Mouse (Mus musculus): ENCODE data around the gene Vmn1r188. TPM values are rescaled to one million over a fixed set of nuclear protein-coding genes. Genes with fewer than 3 reads are reported as not detected.
A peak's percentile ranks its signal among the peaks of the same experiment; 100 is the strongest.

Gene Vmn1r188
- polyA plus RNA-seq, 1 experiment, result not detected

- Histone ChIP-seq H3K36me3 (ENCODE audit: control insufficient read depth, insufficient read depth) (no peaks in the 10 kb centered on the region), H3K4me3 (ENCODE audit: insufficient read depth, poor library complexity, severe bottlenecking) (no peak overlapping the region), H3K27me3 (ENCODE audit: control insufficient read depth, insufficient read depth, insufficient read length) (no peaks in the 10 kb centered on the region), H3K79me2 (ENCODE audit: control insufficient read depth, insufficient read depth) (no peaks in the 10 kb centered on the region), H3K79me3 (ENCODE audit: low read depth) (no peaks in the 10 kb centered on the region), H3ac (ENCODE audit: control insufficient read depth, insufficient read length, low read depth) (no peak overlapping the region)
- no peak for TF ChIP-seq FOSL1 (IDR thresholded peaks at IDR 0.05; ENCODE audit: insufficient read depth, low read length, poor library complexity, severe bottlenecking)
- TF ChIP-seq MAX (IDR thresholded peaks at IDR 0.05), result no peak
- no peak for TF ChIP-seq CEBPB (IDR thresholded peaks at IDR 0.05; ENCODE audit: low read depth)
- TF ChIP-seq MYOG (IDR thresholded peaks at IDR 0.05; ENCODE audit: control insufficient read depth, extremely low read depth, insufficient read length), result no peak
- no peak for TF ChIP-seq USF1 (IDR thresholded peaks at IDR 0.05; ENCODE audit: low read depth)
- no peak for TF ChIP-seq MYOD1 (IDR thresholded peaks at IDR 0.05; ENCODE audit: control insufficient read depth, insufficient read length, low read depth)
Observed at GRCm38 (mm10) chr13:22049041-22049440, 35.2 kb upstream of the Vmn1r188 start.

GRCm38 (mm10) chr13:22049737-22050440, 34.4 kb upstream of the Vmn1r188 start:
- Histone ChIP-seq H3K36me3 (ENCODE audit: control insufficient read depth, insufficient read depth) (no peaks in the 10 kb centered on the region), H3K27me3 (ENCODE audit: control insufficient read depth, insufficient read depth, insufficient read length) (no peaks in the 10 kb centered on the region), H3ac (ENCODE audit: control insufficient read depth, insufficient read length, low read depth) (no peak overlapping the region), H3K79me3 (ENCODE audit: low read depth) (no peaks in the 10 kb centered on the region), H3K4me3 (ENCODE audit: insufficient read depth, poor library complexity, severe bottlenecking) (peak overlapping the region; percentile 19), H3K79me2 (ENCODE audit: control insufficient read depth, insufficient read depth) (no peaks in the 10 kb centered on the region)
- TF ChIP-seq CTCF (IDR thresholded peaks at IDR 0.05; ENCODE audit: control insufficient read depth, insufficient read depth, insufficient read length) (no peak), CEBPB (IDR thresholded peaks at IDR 0.05; ENCODE audit: low read depth) (peak; percentile 73)

GRCm38 (mm10) chr13:22050591-22051522, 33.4 kb upstream of the Vmn1r188 start:
- no peaks in the 10 kb centered on the region for H3K27me3 ChIP-seq (ENCODE audit: control insufficient read depth, insufficient read depth, insufficient read length)
- no peaks in the 10 kb centered on the region for H3K36me3 ChIP-seq (ENCODE audit: control insufficient read depth, insufficient read depth)
- peak overlapping the region; percentile 34 for H3K4me3 ChIP-seq (ENCODE audit: insufficient read depth, poor library complexity, severe bottlenecking)
- no peaks in the 10 kb centered on the region for H3K79me3 ChIP-seq (ENCODE audit: low read depth)
- peak overlapping the region; percentile 75 for H3ac ChIP-seq (ENCODE audit: control insufficient read depth, insufficient read length, low read depth)
- H3K79me2 ChIP-seq (ENCODE audit: control insufficient read depth, insufficient read depth), result no peaks in the 10 kb centered on the region
- TF ChIP-seq CEBPB (IDR thresholded peaks at IDR 0.05; ENCODE audit: low read depth), result no peak
- TF ChIP-seq CTCF (IDR thresholded peaks at IDR 0.05; ENCODE audit: control insufficient read depth, insufficient read depth, insufficient read length), result peak; percentile 91
- peak; percentile 79 for TF ChIP-seq MAX (IDR thresholded peaks at IDR 0.05)

- TF ChIP-seq MYOD1 (IDR thresholded peaks at IDR 0.05; ENCODE audit: control insufficient read depth, insufficient read length, low read depth) (no peak), FOSL1 (IDR thresholded peaks at IDR 0.05; ENCODE audit: insufficient read depth, low read length, poor library complexity, severe bottlenecking) (no peak), CTCF (IDR thresholded peaks at IDR 0.05; ENCODE audit: control insufficient read depth, insufficient read depth, insufficient read length) (no peak), CEBPB (IDR thresholded peaks at IDR 0.05; ENCODE audit: low read depth) (no peak), MYOG (IDR thresholded peaks at IDR 0.05; ENCODE audit: control insufficient read depth, extremely low read depth, insufficient read length) (no peak), USF1 (IDR thresholded peaks at IDR 0.05; ENCODE audit: low read depth) (no peak), MAX (IDR thresholded peaks at IDR 0.05) (no peak)
- Histone ChIP-seq H3K27me3 (ENCODE audit: control insufficient read depth, insufficient read depth, insufficient read length) (no peaks in the 10 kb centered on the region), H3ac (ENCODE audit: control insufficient read depth, insufficient read length, low read depth) (no peak overlapping the region), H3K36me3 (ENCODE audit: control insufficient read depth, insufficient read depth) (no peaks in the 10 kb centered on the region), H3K79me2 (ENCODE audit: control insufficient read depth, insufficient read depth) (no peaks in the 10 kb centered on the region), H3K4me3 (ENCODE audit: insufficient read depth, poor library complexity, severe bottlenecking) (peak overlapping the region; percentile 24), H3K79me3 (ENCODE audit: low read depth) (no peaks in the 10 kb centered on the region)
Observed at GRCm38 (mm10) chr13:22051523-22051859, 32.7 kb upstream of the Vmn1r188 start.

GRCm38 (mm10) chr13:22053754-22054153, 30.5 kb upstream of the Vmn1r188 start:
- Histone ChIP-seq H3K79me2 (ENCODE audit: control insufficient read depth, insufficient read depth) (no peaks in the 10 kb centered on the region), H3K4me3 (ENCODE audit: insufficient read depth, poor library complexity, severe bottlenecking) (no peak overlapping the region), H3K36me3 (ENCODE audit: control insufficient read depth, insufficient read depth) (no peaks in the 10 kb centered on the region), H3K79me3 (ENCODE audit: low read depth) (no peaks in the 10 kb centered on the region), H3ac (ENCODE audit: control insufficient read depth, insufficient read length, low read depth) (no peak overlapping the region), H3K27me3 (ENCODE audit: control insufficient read depth, insufficient read depth, insufficient read length) (no peaks in the 10 kb centered on the region)
- TF ChIP-seq FOSL1 (IDR thresholded peaks at IDR 0.05; ENCODE audit: insufficient read depth, low read length, poor library complexity, severe bottlenecking), result no peak
- no peak for TF ChIP-seq USF1 (IDR thresholded peaks at IDR 0.05; ENCODE audit: low read depth)
- TF ChIP-seq MYOD1 (IDR thresholded peaks at IDR 0.05; ENCODE audit: control insufficient read depth, insufficient read length, low read depth), result no peak
- no peak for TF ChIP-seq CEBPB (IDR thresholded peaks at IDR 0.05; ENCODE audit: low read depth)
- no peak for TF ChIP-seq MAX (IDR thresholded peaks at IDR 0.05)
- TF ChIP-seq CTCF (IDR thresholded peaks at IDR 0.05; ENCODE audit: control insufficient read depth, insufficient read depth, insufficient read length), result no peak
- no peak for TF ChIP-seq MYOG (IDR thresholded peaks at IDR 0.05; ENCODE audit: control insufficient read depth, extremely low read depth, insufficient read length)

All from C2C12 (cell line).